Mouse (Mus musculus): ENCODE results near the gene Gm45233.
"Not testable (repeated sequence)": the region's sequence is repeated elsewhere in the genome, so short reads cannot be mapped to it uniquely, and the experiment has no call there.

Gm45233 gene

DNA sequence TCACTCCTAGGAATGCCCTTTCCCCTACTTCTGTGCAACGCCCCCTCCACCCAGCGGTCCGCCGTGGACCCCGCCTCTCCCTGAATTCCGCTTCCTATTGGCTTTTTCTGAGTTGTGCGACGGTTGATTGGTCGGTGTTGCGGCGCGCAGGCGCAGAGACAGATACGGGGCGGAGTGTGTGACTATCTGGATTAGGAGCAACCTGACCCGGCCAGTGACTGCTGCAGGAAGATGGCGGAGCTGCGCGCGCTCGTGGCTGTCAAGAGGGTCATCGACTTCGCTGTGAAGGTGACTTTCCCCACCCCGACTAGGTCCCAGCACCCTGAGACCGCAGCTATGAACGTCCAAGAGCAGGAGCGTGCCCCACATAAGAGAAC is at the start of gene Gm45233, which contains the start of gene Etfb:
Gene Gm45233 (plus strand): TSS at position 212 of the 377 bp plus-strand sequence.
Gene Etfb (plus strand): TSS at position 167 of the 377 bp plus-strand sequence.
- peak; percentile 82 to 89 for DNase-seq (ENCODE audit: low spot score in 2 of 2)

DNA sequence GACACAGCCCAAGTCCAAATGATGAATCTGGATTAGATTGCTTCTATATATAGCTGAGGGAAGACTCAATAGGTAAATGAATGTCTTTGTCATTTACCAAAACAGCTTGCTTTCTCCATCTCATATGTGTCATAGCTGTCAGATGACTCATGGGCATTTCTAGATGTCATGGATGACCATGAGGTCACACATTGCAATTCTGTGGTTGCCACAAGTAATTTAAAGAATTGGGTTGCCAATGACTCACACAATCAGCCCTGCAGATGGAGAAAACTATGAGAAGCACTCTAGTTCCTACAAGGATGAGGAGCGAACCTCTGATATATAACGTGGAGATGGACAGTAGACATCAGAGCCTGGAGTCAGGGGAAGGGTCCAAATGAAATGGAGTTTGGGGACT is 44.4 kb upstream of the Gm45233 start:
- DNase-seq (ENCODE audit: low spot score in 2 of 2): no peak

DNA sequence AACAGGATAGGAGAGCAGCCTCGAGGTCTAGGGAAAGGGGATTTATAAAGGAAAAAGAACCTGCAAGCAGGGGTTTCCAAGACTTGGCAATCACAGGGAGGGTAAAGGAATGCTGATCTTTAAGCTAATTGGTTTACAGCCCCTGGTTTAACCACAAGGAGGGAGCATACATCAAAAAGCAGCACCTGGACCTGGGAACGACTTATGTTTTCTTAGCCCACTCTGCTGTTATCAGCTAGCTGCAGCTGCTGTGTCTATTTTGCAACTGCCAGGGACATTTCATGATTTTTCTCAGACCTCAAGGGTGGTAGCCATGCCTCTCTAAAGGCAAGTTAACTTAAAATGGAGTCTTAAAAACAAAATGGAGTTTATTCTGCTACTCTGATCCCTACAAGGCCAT is 41.2 kb upstream of the Gm45233 start:
- no peak for DNase-seq (ENCODE audit: low spot score in 2 of 2)

DNA sequence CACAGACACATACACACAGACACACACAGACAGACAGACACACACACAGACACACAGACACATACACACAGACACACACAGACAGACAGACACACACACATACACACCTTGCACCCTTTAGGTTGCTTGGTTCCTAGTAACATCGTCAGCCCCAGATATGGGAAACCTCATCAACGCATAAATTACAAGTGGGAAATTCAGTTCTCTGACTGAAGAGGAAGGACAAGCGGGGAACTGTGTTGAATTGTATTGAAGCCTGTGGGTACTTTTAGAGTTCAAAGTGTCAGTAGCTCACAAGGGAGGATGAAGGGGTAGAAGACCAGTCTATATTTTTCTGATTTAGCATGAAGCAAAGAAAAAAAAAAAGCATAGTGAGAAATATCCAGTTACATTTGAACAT is 36.4 kb upstream of the Gm45233 start:
- DNase-seq (ENCODE audit: low spot score in 2 of 2): no peak

DNA sequence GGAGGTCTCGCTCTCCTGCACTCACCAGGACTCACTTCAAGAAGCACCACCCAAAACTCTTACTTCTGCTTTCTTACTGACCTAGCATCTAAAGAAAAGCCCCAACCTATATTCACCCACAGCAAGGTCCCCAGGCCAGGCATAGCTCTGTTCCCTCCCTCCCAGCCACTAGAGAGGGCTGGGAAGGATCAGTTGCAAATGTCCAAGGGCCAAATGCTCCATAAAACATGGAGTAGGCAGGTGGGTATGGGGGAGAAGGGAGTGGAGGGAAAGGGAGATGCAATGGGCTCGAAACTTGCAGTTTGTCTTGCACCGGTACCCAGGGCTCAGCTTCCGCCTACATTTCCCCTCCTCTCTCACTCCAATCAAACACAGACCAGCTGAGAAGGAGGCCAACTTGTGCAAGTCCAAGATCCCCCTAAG is 35.8 kb upstream of the Gm45233 start, which contains the start of gene Siglecg:
Gene Siglecg (plus strand): TSS at position 74 of the 423 bp plus-strand sequence.
- DNase-seq (ENCODE audit: low spot score in 2 of 2): no peak

DNA sequence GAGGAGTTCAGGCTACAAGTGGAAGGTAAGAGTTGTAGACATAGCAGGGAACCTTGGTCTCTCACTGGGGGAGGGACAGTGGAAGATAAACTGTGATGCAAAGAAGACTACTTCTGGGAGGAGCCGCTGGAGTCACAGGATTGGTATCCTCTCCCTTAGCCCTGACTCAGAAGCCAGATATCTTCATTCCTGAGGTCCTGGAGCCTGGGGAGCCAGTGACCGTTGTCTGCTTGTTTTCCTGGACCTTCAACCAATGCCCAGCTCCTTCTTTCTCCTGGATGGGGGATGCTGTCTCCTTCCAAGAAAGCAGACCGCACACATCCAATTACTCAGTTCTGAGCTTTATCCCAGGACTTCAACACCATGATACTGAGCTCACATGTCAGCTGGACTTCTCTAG is 34.8 kb upstream of the Gm45233 start:
- no peak for DNase-seq (ENCODE audit: low spot score in 2 of 2)

DNA sequence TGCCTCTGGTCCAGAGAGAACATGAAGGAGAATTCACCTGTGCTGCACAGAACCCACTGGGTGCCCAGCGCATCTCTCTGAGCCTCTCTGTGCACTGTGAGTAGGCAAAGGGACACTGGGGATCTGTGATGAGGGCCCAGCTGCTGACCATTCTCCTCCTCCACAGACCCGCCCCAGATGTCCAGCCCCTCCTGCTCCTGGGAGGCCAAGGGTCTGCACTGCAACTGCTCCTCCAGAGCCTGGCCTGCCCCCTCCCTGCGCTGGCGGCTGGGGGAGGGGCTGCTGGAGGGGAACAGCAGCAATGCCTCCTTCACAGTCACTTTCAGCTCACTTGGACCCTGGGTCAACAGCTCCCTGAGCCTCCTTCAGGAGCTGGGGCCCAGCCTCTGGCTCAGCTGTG is 32.2 kb upstream of the Gm45233 start:
- DNase-seq (ENCODE audit: low spot score in 2 of 2): not testable (repeated sequence)

DNA sequence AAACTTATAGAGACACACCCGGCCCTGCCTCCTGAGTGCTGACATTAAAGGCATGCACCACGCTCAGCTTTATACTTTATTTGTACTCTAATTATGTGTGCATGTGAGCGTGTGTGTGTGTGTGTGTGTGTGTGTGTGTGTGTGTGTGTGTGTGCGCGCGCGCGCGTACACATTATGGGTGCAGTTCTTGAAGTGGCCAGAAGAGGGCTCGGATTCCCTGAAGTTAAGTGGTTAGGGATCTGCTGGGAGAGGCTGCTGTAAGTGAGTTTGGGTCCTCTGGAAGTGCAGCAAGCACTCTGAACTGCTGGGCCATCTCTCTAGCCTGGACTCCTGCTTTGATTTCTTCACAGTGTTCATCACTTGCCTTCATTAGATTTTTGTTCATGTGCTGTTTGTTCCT is 26.6 kb upstream of the Gm45233 start:
- DNase-seq (ENCODE audit: low spot score in 2 of 2): no peak

DNA sequence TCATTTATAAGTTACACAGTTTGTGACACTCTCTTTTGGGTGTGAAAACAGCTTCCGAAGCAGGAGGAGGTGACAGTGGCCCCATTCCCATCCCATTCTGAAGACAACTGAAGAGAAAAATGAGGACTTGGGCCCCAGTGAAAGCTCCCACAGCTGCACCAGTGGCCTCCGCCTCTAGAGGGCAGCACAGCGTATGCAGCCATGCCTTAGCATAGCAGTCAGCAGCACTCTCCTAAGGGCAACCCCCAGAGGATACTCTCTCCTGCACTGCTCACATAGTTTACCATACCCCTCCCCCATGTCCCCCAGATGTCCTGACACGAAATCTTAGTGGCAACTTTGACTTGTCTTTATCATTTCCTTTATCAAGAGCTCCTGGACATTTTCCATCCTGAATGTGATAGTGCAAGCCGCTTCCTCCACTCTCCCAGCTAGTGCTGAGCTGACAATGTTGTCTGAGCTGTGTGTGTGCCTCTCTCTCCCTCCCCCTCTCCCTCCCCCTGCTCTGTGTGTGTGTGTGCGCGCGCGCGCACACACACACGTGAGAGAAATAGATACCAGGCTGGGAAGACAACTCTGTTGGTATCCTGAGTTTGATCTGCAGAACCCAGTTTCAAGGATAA is 20.8 kb upstream of the Gm45233 start:
- DNase-seq (ENCODE audit: low spot score in 2 of 2): peak; percentile 67 to 77

DNA sequence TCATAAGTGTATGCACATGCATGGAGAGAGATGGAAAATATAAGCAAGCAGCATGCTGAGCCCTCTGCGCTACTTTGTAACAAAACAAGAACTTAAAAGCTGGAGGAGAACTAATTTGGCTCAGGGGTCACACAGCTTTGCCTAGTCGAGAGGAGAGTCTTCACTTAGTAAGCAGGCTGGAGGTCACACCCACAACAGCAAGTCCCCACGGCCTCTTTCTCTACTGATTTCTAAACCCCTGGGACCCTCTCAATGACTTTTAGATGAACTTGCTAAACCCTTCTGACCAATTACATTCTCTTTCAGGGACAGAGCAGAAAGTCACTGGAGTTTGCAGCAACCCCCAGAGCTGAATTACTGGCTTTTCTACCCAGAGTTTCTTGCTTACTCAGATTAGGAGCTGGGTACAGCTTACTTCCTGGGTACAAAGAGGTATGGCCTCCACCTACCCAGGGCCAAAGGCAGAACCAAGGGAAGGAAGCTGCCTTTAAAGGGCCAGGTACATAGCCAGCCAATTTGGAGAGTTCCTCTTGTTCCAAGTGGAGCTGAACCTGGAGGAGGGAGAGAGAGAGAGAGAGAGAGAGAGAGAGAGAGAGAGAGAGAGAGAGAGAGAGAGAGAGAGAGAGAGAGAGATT is 19.8 kb upstream of the Gm45233 start:
- DNase-seq (ENCODE audit: low spot score in 2 of 2): no peak

DNA sequence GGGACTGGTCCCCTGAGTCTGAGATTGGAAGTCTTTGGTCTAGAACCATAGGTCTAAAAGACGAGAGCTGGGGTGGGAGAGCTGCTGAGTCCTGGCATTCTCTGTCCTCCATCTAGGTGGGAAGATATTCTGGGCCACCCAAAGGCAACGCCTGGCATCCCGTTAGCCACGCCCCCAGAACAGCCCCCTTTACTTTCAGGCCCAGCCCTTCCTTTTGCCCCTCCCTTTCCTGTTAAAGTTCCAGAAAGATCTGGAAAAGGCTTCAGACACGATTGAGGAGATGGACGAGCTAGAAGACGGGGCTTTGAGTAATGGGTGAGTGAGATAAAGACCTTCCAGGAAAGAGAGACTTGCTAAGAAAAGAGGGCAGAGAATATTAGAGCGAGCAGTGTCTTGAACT is 16.5 kb upstream of the Gm45233 start, which contains the start of gene Lim2:
Gene Lim2 (plus strand): TSS at position 265 of the 400 bp plus-strand sequence.
- DNase-seq (ENCODE audit: low spot score in 2 of 2): no peak

DNA sequence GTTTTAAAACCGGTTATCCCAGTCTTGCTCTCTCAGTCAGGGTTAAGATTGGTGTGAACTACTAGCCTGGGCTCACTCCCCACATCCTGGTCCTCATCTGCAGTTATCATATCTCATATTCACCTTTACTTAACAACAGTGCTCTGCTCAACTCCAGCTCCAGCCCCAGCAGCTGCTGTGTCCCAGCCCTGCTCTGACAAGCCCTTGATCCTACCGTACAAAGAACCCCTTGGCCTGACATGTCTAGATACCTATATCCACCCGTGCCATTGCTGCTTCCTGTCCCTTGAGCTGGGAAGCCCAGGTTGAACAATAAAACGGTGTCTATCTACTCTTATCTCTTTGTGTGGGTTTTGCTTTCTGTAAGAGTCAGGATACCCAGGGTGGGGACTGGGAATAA is 14.4 kb upstream of the Gm45233 start:
- no peak for DNase-seq (ENCODE audit: low spot score in 2 of 2)

DNA sequence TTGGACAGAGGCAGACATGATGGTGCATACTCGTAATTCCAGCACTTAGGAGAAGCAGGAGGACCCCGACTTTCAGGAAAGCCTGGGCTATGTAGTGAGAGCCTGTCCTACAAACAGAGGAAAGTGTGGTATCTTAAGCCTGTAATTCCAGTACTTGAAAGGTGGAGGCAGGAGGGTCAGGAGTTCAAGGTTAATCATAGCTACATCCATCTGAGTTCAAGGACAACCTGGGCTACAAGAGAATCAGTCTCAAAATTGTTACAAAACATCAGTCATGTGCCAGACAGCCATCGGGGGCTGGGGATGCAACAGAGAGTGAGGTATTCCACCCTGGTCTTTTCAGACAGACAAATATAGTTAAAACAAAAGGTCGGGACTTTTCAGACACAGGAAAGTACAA is 11.0 kb upstream of the Gm45233 start:
- no peak for DNase-seq (ENCODE audit: low spot score in 2 of 2)

DNA sequence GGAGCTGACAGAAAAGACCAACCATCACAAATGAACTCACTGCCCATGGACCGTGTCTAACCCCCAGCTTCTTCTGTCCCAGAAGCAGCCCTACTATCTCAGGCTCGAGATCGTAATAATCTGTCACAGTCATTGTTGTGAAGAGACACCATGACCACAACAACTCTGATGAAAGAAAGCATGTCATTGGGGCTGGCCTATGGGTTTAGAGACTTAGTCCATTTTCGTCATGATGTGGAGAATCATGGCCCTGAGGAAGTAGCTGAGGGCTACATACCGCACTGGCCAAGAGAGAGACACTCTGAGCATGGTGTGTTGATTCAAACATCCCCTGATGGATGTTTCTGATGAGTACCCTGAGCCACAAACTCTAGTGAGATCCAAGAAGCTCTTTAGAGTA is 9.3 kb upstream of the Gm45233 start:
- DNase-seq (ENCODE audit: low spot score in 2 of 2): no peak

DNA sequence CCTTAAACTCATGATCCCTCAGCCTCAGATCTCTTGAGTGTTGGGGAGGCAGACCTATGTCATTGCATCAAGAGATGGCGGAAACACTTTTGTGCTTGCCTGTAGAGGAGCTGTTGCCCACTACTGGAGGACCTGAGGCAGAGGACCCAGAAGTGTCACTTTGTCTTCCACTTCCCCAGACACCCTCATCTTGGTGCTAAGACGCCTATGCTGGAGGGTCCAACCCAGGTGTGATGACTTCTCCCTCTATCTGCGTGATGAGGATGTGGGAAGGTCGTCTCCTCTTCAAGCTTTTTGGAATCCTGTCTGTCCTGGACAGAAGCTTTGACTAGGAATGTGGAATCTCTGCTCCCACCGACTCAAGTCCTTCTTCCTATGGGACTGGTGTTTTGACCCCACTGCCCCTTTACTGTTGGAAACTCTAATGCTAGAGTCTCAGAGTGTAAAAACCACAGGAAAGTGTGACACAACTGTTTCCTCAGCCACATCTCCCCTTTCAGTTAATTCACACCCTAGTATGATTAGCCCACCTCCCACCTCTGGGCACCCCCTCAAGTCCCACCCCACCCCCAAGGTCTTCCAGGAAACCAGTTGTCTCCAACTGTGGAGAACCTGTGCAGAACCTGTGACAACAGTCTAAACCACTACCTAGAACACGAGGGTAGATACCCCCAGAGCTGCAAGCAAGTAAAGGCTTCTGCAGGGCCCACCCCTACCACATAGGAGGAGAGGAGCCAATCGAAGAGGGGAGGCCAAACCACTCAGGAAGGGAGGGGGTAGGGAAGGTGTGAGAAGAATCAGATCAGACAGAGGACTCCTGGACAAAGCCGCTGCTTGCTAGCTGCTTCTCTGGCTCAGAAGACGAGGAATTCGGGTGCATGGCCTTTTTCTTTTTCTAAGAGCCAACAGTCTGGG is 7.3 kb upstream of the Gm45233 start, which contains the start of gene Nkg7:
Gene Nkg7 (plus strand): TSS at position 733 of the 915 bp plus-strand sequence.
- DNase-seq (ENCODE audit: low spot score in 2 of 2): no peak

DNA sequence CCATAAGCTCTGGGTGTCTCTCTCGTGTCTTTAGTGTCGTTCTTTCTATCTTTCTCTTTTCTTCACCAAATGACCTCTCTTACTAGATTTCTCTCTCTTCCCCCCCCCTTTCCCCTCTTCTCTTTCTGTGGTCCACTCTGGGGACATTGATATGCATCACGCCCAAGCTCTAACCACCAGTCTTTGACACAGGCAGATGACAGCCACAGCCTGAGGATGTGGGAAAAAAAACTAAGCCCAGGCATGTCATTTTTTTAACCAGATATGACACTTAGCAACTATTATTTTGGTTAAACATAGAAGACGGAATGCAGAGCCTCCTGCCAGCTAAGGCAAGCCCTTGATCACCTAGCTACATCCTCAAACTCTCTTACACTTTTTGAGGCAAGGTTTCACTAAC is 5.3 kb upstream of the Gm45233 start:
- no peak for DNase-seq (ENCODE audit: low spot score in 2 of 2)

DNA sequence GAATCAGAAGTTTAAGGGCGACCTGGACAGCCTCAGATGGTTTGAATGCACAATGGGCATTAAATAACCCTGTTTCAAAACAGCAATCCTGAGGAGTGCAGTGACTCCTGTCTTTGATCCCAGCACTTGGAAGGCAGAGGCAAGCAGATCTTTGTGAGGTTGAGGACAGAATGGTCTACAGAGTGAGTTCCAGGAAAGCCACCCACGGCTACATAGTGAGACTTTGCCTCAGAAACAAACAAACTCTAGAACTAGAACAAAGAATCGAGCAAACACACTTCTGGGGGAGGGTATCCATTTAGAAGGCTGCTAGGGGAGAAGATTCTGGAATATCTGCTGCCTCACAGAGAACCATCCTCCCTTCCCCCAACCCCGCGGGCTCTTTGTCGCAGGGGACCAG is 3.4 kb upstream of the Gm45233 start, which contains the start of gene Cldnd2:
Gene Cldnd2 (plus strand): TSS at position 301 of the 400 bp plus-strand sequence.
- no peak for DNase-seq (ENCODE audit: low spot score in 2 of 2)

DNA sequence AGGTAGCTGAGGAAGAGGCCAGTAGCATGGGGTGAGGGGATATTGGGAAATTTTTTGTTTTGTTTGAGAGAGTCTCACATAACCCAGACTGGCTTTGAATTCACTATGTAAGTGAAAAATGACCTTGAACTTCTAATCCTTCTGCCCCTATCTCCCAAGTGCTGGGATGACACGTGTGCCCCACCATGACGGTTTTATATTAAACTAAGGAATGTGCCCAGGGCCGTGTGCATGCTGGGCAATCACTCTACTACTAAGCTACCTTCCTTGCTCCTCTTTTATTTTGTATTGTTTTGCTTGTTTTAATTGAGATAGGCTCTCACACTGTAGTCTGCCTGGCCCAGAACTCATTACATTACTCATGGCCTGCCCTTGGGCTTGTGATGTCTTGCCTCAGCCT is 2.9 kb upstream of the Gm45233 start:
- DNase-seq (ENCODE audit: low spot score in 2 of 2): no peak

DNA sequence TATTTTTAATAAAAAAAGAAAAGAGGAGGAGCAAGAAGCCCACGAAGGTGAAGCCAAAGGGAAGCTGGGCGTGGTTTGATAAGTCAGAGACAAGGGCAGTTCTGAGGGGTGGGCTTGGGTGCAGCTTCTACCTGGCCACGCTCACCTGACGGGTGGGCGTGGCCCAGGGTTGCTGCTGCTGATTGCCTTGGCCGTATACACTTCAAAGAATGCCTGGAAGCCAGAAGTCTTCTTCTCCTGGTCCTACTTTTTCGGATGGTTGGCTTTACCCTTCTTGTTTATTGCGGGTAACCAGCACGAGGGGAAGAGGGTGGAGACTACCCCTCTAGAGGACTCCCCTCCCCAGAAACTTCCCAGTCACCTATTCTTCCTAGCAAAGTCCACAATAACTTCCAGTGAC is 1.2 kb upstream of the Gm45233 start:
- no peak for DNase-seq (ENCODE audit: low spot score in 2 of 2)

DNA sequence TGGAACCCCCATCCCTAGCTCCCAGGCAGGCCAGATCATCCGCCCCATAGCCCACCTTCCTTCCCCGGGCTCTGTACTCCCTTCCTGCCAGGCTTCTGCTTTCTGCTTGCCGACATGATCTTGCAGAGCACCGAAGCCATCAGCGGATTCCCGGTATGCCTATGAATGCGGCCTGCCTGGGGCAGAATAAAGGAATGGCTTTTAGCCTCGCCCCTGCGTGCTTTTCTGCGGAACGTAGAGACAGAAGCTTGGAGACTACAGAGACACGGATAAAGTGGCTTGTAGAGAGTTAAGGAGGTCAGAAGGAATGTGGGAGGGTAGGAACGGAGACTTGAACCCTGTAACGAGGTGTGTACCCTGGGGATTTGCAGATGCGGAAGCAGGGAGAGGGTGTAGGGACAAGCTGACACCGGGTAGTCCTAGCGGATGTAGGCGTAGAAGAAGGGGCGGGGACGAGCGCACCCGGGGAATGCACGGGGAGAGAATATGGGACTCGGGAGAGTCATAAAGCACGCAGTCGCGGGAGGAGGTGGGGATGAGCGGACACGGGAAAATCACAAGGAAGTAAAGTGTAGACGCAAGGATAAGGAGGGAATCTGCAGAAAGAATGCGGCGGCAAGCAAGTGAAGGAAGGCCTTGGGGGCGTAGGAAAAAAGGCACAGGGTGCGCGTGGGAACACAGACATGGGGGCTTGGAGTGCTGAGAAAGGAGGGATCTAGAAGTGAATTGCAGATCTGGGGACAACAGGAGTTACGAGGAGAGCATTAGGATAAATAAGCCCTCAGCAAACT is 607 bp upstream of the Gm45233 start:
- DNase-seq (ENCODE audit: low spot score in 2 of 2): peak; percentile 33 to 42

DNA sequence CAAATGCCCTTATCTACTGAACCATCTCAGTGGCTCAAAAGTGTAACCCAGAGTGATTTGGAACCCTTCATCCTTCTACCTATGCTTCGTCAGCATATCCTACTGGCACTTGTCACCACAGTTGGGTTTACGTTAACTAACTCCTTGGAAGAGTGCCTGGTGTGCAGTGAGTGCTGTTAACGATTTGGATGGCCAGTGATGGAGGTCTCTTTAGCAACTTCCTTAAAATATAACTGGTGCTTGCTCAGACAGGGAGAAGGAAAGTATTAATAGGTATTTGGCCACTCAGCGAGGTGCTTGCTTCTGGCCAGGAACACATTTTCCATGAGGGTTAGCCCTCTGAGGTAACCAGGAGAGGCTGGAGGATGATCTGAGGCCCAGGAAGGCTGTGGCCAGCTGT is 3.9 kb downstream of the Gm45233 start:
- no peak for DNase-seq (ENCODE audit: low spot score in 2 of 2)
